Mouse (Mus musculus) neural tube, embryonic 14.5 days (tissue): ENCODE measurements at regions not wholly inside any gene's neighbourhood (a gene's known extent, or its start where the extent isn't known, plus 50 kb on each side); places are given as distances from the start of the nearest gene placed in this dataset.

Experiments
- ATAC-seq: fragments of 200-750 bp; cut with Nextera tagmentation; 2 replicates; pipeline ENCODE4 v1.8.0; 2017; ENCODE audit warnings: low read depth, mild to moderate bottlenecking, moderate TSS enrichment, moderate library complexity
- H3K27ac ChIP-seq: fragments of 300-500 bp; sonication (generic); 2 replicates; pipeline ENCODE4 v1.5.1; 2014; ENCODE audit warnings: low read depth, mild to moderate bottlenecking, control low read depth, low read length, moderate library complexity, mixed read lengths
- H3K27me3 ChIP-seq: fragments of 300-500 bp; sonication (generic); 2 replicates; pipeline ENCODE4 v1.6.1; 2014; ENCODE audit warnings: low read length; ENCODE audit not compliant: control insufficient read depth, insufficient read depth
- H3K36me3 ChIP-seq: fragments of 300-500 bp; sonication (generic); 2 replicates; pipeline ENCODE4 v1.6.1; 2014; ENCODE audit warnings: low read length, mixed read lengths; ENCODE audit not compliant: control insufficient read depth, insufficient read depth
- H3K4me1 ChIP-seq: fragments of 300-500 bp; sonication (generic); 2 replicates; pipeline ENCODE4 v1.6.1; 2014; ENCODE audit warnings: low read length; ENCODE audit not compliant: control insufficient read depth, insufficient read depth
- H3K4me2 ChIP-seq: fragments of 300-500 bp; sonication (generic); 2 replicates; pipeline ENCODE4 v1.6.1; 2014; ENCODE audit warnings: mild to moderate bottlenecking, low read depth, low read length, control low read depth
- H3K4me3 ChIP-seq: fragments of 300-500 bp; sonication (generic); 2 replicates; pipeline ENCODE4 v1.5.1; 2014; ENCODE audit warnings: low read depth, low read length, control low read depth, mixed read lengths
- H3K9ac ChIP-seq: fragments of 300-500 bp; sonication (generic); replicated peaks from 2 replicates; pipeline ENCODE4 v1.6.1; 2014; ENCODE audit warnings: low read depth, mild to moderate bottlenecking, control low read depth, low read length, mixed read lengths
- H3K9me3 ChIP-seq: fragments of 300-500 bp; sonication (generic); 2 replicates; pipeline ENCODE4 v1.6.1; 2016; ENCODE audit warnings: low read length; ENCODE audit not compliant: control insufficient read depth
- WGBS: fragments of 180-500 bp; shearing (Covaris S2); extraction: QIAGEN DNeasy Blood & Tissue Kit; methylation state at CpG from one replicate; pipeline ENCODE4 v1.1.7; 2014; 5-methylcytosine and 5-hydroxymethylcytosine counted together

GRCm38 (mm10) chr10:37483521-37483920 is 344.8 kb upstream of the Marcks start:
- no peak overlapping the region for H3K4me3 ChIP-seq
- no peaks in the 10 kb centered on the region for H3K4me1 ChIP-seq
- H3K27me3 ChIP-seq, result no peaks in the 10 kb centered on the region
- no peak overlapping the region for H3K9ac ChIP-seq
- H3K27ac ChIP-seq, result no peak overlapping the region
- no peaks in the 10 kb centered on the region for H3K9me3 ChIP-seq
- no peak for ATAC-seq
- WGBS, result 56% methylated on average over 4 of the region's 4 CpGs
- no peaks in the 10 kb centered on the region for H3K36me3 ChIP-seq
- no peak overlapping the region for H3K4me2 ChIP-seq

GRCm38 (mm10) chr10:37481879-37482278 is 343.2 kb upstream of the Marcks start:
- WGBS, result 89% methylated on average over 1 of the region's 1 CpGs
- Histone ChIP-seq H3K9me3 (no peaks in the 10 kb centered on the region), H3K4me3 (no peak overlapping the region), H3K36me3 (no peaks in the 10 kb centered on the region), H3K9ac (no peak overlapping the region), H3K4me1 (no peaks in the 10 kb centered on the region), H3K27me3 (no peaks in the 10 kb centered on the region), H3K27ac (no peak overlapping the region), H3K4me2 (no peak overlapping the region)
- ATAC-seq, result no peak

- Histone ChIP-seq H3K9ac (no peak overlapping the region), H3K9me3 (no peaks in the 10 kb centered on the region), H3K4me3 (no peak overlapping the region), H3K27ac (no peak overlapping the region), H3K36me3 (no peaks in the 10 kb centered on the region), H3K4me2 (no peak overlapping the region), H3K27me3 (no peaks in the 10 kb centered on the region), H3K4me1 (no peaks in the 10 kb centered on the region)
- no peak for ATAC-seq
- 87% methylated on average over 1 of the region's 1 CpGs for WGBS
Observed at GRCm38 (mm10) chr10:37480331-37480730, 341.6 kb upstream of the Marcks start.

GRCm38 (mm10) chr10:37478108-37478507 is 339.4 kb upstream of the Marcks start:
- Histone ChIP-seq H3K4me3 (no peak overlapping the region), H3K4me1 (no peaks in the 10 kb centered on the region), H3K9ac (no peak overlapping the region), H3K4me2 (no peak overlapping the region), H3K9me3 (no peaks in the 10 kb centered on the region), H3K27me3 (no peaks in the 10 kb centered on the region), H3K27ac (no peak overlapping the region), H3K36me3 (no peaks in the 10 kb centered on the region)
- ATAC-seq, result no peak
- 89% methylated on average over 2 of the region's 2 CpGs for WGBS

GRCm38 (mm10) chr10:37473086-37473485 is 334.4 kb upstream of the Marcks start:
- no peak overlapping the region for H3K27ac ChIP-seq
- H3K4me3 ChIP-seq, result no peak overlapping the region
- H3K4me2 ChIP-seq, result no peak overlapping the region
- H3K4me1 ChIP-seq, result no peaks in the 10 kb centered on the region
- H3K9me3 ChIP-seq, result no peaks in the 10 kb centered on the region
- H3K9ac ChIP-seq, result no peak overlapping the region
- H3K36me3 ChIP-seq, result no peaks in the 10 kb centered on the region
- no peak for ATAC-seq
- H3K27me3 ChIP-seq, result no peaks in the 10 kb centered on the region
- WGBS, result 87% methylated on average over 5 of the region's 5 CpGs

- Histone ChIP-seq H3K4me3 (no peak overlapping the region), H3K27ac (no peak overlapping the region), H3K36me3 (no peaks in the 10 kb centered on the region), H3K4me2 (no peak overlapping the region), H3K9me3 (no peaks in the 10 kb centered on the region), H3K27me3 (no peaks in the 10 kb centered on the region), H3K9ac (no peak overlapping the region), H3K4me1 (no peaks in the 10 kb centered on the region)
- ATAC-seq, result no peak
- WGBS, result 85% methylated on average over 2 of the region's 2 CpGs
Observed at GRCm38 (mm10) chr10:37457384-37457783, 318.7 kb upstream of the Marcks start.

- no peaks in the 10 kb centered on the region for H3K9me3 ChIP-seq
- H3K4me1 ChIP-seq, result no peaks in the 10 kb centered on the region
- no peak for ATAC-seq
- H3K27ac ChIP-seq, result no peak overlapping the region
- no peak overlapping the region for H3K4me2 ChIP-seq
- no peaks in the 10 kb centered on the region for H3K27me3 ChIP-seq
- 89% methylated on average over 2 of the region's 2 CpGs for WGBS
- no peak overlapping the region for H3K4me3 ChIP-seq
- no peak overlapping the region for H3K9ac ChIP-seq
- no peaks in the 10 kb centered on the region for H3K36me3 ChIP-seq
Observed at GRCm38 (mm10) chr10:37449894-37450293, 311.2 kb upstream of the Marcks start.

GRCm38 (mm10) chr10:37447333-37448204 is 308.8 kb upstream of the Marcks start:
- WGBS, result 69% methylated on average over 4 of the region's 4 CpGs
- Histone ChIP-seq H3K9ac (no peak overlapping the region), H3K27ac (no peak overlapping the region), H3K4me3 (no peak overlapping the region), H3K36me3 (no peaks in the 10 kb centered on the region), H3K27me3 (no peaks in the 10 kb centered on the region), H3K4me2 (no peak overlapping the region), H3K4me1 (no peaks in the 10 kb centered on the region), H3K9me3 (no peaks in the 10 kb centered on the region)
- ATAC-seq, result no peak

- Histone ChIP-seq H3K4me2 (no peak overlapping the region), H3K9me3 (no peaks in the 10 kb centered on the region), H3K27me3 (no peaks in the 10 kb centered on the region), H3K4me1 (no peaks in the 10 kb centered on the region), H3K9ac (no peak overlapping the region), H3K4me3 (no peak overlapping the region), H3K27ac (no peak overlapping the region), H3K36me3 (no peaks in the 10 kb centered on the region)
- ATAC-seq, result peak; percentile 49; the same call in 1 of the 2 replicates
- WGBS, result 38% methylated on average over 4 of the region's 4 CpGs
Observed at GRCm38 (mm10) chr10:37439863-37440613, 301.3 kb upstream of the Marcks start.
